Mouse (Mus musculus) embryonic fibroblast, embryonic 13.5 days (primary cell): Measurements from ENCODE around the gene Ccdc39.

Experiments used
- CTCF ChIP-seq: IDR thresholded peaks from 2 replicates; pipeline ENCODE4 v1.5.1; 2011; ENCODE audit warnings: mild to moderate bottlenecking, control low read depth, low read length, moderate library complexity, borderline replicate concordance; ENCODE audit not compliant: insufficient read depth
- POLR2A ChIP-seq: IDR thresholded peaks from 2 replicates; pipeline ENCODE4 v1.6.1; 2011; ENCODE audit warnings: low read depth, mild to moderate bottlenecking, control low read depth, low read length, moderate library complexity

GRCm38 (mm10) chr3:33864000-33864540, 20.0 kb upstream of the Ccdc39 start:
- no peak for TF ChIP-seq CTCF
- no peak for TF ChIP-seq POLR2A
